Mouse (Mus musculus) heart, embryonic 13.5 days (tissue): ENCODE measurements at regions not wholly inside any gene's neighbourhood (a gene's known extent, or its start where the extent isn't known, plus 50 kb on each side); places are given as distances from the start of the nearest gene placed in this dataset.

Experiments used
- ATAC-seq: fragments of 200-750 bp; cut with Nextera tagmentation; 2 replicates; pipeline ENCODE4 v1.8.0; 2017; ENCODE audit warnings: moderate TSS enrichment; ENCODE audit not compliant: insufficient number of reproducible peaks, low FRiP score, low TSS enrichment; ENCODE audit errors: extremely low read depth
- H3K27ac ChIP-seq: fragments of 300-500 bp; sonication (generic); replicated peaks from 2 replicates; pipeline ENCODE4 v1.5.1; 2015; ENCODE audit warnings: moderate library complexity, mild to moderate bottlenecking, inconsistent platforms
- H3K27me3 ChIP-seq: fragments of 300-500 bp; sonication (generic); replicated peaks from 2 replicates; pipeline ENCODE4 v1.6.1; 2015; ENCODE audit warnings: mild to moderate bottlenecking, inconsistent platforms
- H3K36me3 ChIP-seq: fragments of 300-500 bp; sonication (generic); 2 replicates; pipeline ENCODE4 v1.6.1; 2015; ENCODE audit warnings: mild to moderate bottlenecking, inconsistent platforms
- H3K4me1 ChIP-seq: fragments of 300-500 bp; sonication (generic); 2 replicates; pipeline ENCODE4 v1.6.1; 2015; ENCODE audit warnings: inconsistent platforms
- H3K4me2 ChIP-seq: fragments of 300-500 bp; sonication (generic); 2 replicates; pipeline ENCODE4 v1.6.1; 2015; ENCODE audit warnings: inconsistent platforms, mild to moderate bottlenecking, moderate library complexity
- H3K4me3 ChIP-seq: fragments of 300-500 bp; sonication (generic); 2 replicates; pipeline ENCODE4 v1.5.1; 2015; ENCODE audit warnings: moderate library complexity, mild to moderate bottlenecking, inconsistent platforms
- H3K9ac ChIP-seq: fragments of 300-500 bp; sonication (generic); 2 replicates; pipeline ENCODE4 v1.6.1; 2015; ENCODE audit warnings: inconsistent platforms, mild to moderate bottlenecking, moderate library complexity
- H3K9me3 ChIP-seq: fragments of 300-500 bp; sonication (generic); 2 replicates; pipeline ENCODE4 v1.6.1; 2016; ENCODE audit warnings: inconsistent platforms
- WGBS: fragments of 180-500 bp; shearing (Covaris S2); methylation state at CpG from one replicate; pipeline ENCODE4 v1.1.7; 2015; ENCODE audit warnings: mixed read lengths; 5-methylcytosine and 5-hydroxymethylcytosine counted together

DNA sequence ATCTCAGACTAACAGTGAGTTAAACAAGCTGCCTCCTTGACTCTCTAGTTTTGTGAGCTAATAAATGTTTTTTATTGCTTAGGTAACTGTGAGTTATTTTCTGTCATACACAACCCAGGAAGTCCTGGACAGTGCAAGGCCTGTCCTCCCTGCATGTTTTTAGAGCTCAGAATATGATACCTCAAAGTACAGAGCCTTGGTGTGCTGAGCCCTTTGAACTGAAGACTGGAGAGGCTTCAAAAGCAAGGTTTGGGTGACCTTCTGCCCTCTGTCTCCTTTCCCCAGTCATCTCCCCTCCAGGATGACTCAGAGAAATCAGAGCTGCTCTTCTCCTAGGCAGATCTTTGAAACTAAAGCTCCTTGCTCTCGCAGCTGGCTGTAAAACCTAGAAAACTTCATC, 336.0 kb upstream of the Xrcc4 start:
- no peak overlapping the region for H3K4me2 ChIP-seq
- no peak overlapping the region for H3K9ac ChIP-seq
- H3K4me3 ChIP-seq: no peak overlapping the region
- H3K36me3 ChIP-seq: no peaks in the 10 kb centered on the region
- H3K27me3 ChIP-seq: no peaks in the 10 kb centered on the region
- no peak overlapping the region for H3K27ac ChIP-seq
- H3K9me3 ChIP-seq: no peaks in the 10 kb centered on the region
- WGBS: 61% methylated on average over 1 of the region's 1 CpGs
- no peak for ATAC-seq
- H3K4me1 ChIP-seq: no peaks in the 10 kb centered on the region

DNA sequence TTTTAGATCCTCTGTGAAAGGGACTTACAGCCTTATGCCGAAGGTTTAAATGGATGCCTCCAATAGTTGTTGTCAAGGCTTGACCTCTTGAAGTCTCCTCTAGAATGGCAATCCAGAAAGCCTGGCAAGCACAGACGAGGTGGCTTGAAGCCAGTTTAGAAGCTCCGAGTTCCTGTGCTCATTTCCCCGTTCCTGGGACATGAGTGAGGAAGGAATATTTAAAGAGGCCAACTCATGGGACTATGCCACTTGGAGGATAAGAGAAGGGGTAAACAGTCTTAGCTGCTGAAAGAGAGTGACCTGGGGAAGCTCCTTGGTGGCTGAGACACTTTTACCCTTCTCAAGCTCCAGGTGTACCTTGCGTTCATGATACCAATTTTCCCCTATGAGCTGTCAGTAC, 335.1 kb upstream of the Xrcc4 start:
- WGBS: 72% methylated on average over 5 of the region's 5 CpGs
- H3K36me3 ChIP-seq: no peaks in the 10 kb centered on the region
- H3K9me3 ChIP-seq: no peaks in the 10 kb centered on the region
- no peak overlapping the region for H3K4me3 ChIP-seq
- H3K27ac ChIP-seq: no peak overlapping the region
- ATAC-seq: no peak
- no peak overlapping the region for H3K4me2 ChIP-seq
- H3K4me1 ChIP-seq: no peaks in the 10 kb centered on the region
- H3K27me3 ChIP-seq: no peaks in the 10 kb centered on the region
- H3K9ac ChIP-seq: no peak overlapping the region

DNA sequence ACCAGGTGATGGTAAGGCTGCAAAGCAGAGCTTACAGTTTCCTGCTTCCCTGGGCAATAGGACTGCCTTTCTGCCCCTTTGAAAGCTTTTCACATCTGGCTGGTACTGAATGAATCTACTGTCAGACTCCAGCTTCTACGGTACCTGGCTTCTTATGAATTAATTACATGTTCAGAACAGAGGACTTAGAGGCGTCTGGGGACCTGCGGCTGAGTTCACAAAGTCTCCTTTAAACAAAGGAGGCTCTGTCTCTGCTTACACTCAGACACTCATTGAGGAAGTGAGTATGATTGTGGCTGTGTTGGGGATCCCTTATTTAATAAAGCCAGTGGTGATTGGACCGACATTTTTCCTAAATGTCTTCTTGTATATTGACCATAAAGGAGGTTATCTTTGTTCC, 331.6 kb upstream of the Xrcc4 start:
- WGBS: 58% methylated on average over 4 of the region's 4 CpGs
- Histone ChIP-seq H3K4me1 (peaks cover 3% of the 10 kb centered on the region), H3K4me3 (no peak overlapping the region), H3K9ac (no peak overlapping the region), H3K9me3 (no peaks in the 10 kb centered on the region), H3K36me3 (no peaks in the 10 kb centered on the region), H3K27ac (peak overlapping the region; percentile 24; the same call in 1 of the 2 replicates), H3K27me3 (no peaks in the 10 kb centered on the region), H3K4me2 (no peak overlapping the region)
- no peak for ATAC-seq

DNA sequence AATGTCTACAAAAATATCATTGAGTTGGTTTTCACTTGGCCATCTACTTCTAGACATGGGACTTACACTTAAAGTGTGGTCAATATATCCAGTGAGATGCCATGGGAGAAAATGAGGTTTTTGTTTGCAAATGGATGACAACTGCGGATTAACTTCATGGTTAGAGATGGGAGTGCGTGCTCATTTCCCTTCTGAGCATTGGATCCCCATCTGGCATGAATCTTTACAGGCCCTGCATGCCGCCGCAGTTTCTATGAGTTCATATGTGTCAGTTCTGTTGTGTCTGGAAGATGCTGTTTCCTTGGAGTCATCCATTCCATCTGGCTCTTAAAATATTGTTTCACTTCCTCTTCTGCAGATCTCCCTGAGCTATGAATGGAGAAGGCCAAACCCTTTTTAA, 315.0 kb upstream of the Xrcc4 start:
- no peak for ATAC-seq
- H3K9me3 ChIP-seq: no peaks in the 10 kb centered on the region

GRCm38 (mm10) chr13:90402061-90402460, 312.7 kb upstream of the Xrcc4 start:
- Histone ChIP-seq H3K4me3 (no peak overlapping the region), H3K36me3 (no peaks in the 10 kb centered on the region), H3K9ac (no peak overlapping the region), H3K27me3 (no peaks in the 10 kb centered on the region), H3K4me2 (no peak overlapping the region), H3K9me3 (no peaks in the 10 kb centered on the region), H3K4me1 (no peaks in the 10 kb centered on the region), H3K27ac (no peak overlapping the region)
- WGBS: 72% methylated on average over 1 of the region's 1 CpGs
- ATAC-seq: no peak

More for the DNA sequence above, 315.0 kb upstream of the Xrcc4 start:
- no peak overlapping the region for H3K9ac ChIP-seq
- no peaks in the 10 kb centered on the region for H3K4me1 ChIP-seq
- H3K27ac ChIP-seq: no peak overlapping the region
- H3K4me3 ChIP-seq: no peak overlapping the region
- H3K27me3 ChIP-seq: no peaks in the 10 kb centered on the region
- WGBS: 89% methylated on average over 4 of the region's 4 CpGs
- H3K4me2 ChIP-seq: no peak overlapping the region
- no peaks in the 10 kb centered on the region for H3K36me3 ChIP-seq

- Histone ChIP-seq H3K9me3 (no peaks in the 10 kb centered on the region), H3K9ac (no peak overlapping the region), H3K27ac (no peak overlapping the region), H3K4me2 (no peak overlapping the region), H3K4me3 (no peak overlapping the region), H3K27me3 (no peaks in the 10 kb centered on the region), H3K36me3 (no peaks in the 10 kb centered on the region), H3K4me1 (no peaks in the 10 kb centered on the region)
- no peak for ATAC-seq
- 78% methylated on average over 1 of the region's 1 CpGs for WGBS
Measured at GRCm38 (mm10) chr13:90401496-90401895, 312.1 kb upstream of the Xrcc4 start.

GRCm38 (mm10) chr13:90395274-90396023, 306.0 kb upstream of the Xrcc4 start:
- no peaks in the 10 kb centered on the region for H3K27me3 ChIP-seq
- H3K27ac ChIP-seq: no peak overlapping the region; the same call in 1 of the 2 replicates
- H3K36me3 ChIP-seq: no peaks in the 10 kb centered on the region
- H3K9me3 ChIP-seq: no peaks in the 10 kb centered on the region
- WGBS: 72% methylated on average over 8 of the region's 8 CpGs
- no peak overlapping the region for H3K4me2 ChIP-seq
- no peak overlapping the region for H3K4me3 ChIP-seq
- no peaks in the 10 kb centered on the region for H3K4me1 ChIP-seq
- ATAC-seq: no peak
- H3K9ac ChIP-seq: no peak overlapping the region

DNA sequence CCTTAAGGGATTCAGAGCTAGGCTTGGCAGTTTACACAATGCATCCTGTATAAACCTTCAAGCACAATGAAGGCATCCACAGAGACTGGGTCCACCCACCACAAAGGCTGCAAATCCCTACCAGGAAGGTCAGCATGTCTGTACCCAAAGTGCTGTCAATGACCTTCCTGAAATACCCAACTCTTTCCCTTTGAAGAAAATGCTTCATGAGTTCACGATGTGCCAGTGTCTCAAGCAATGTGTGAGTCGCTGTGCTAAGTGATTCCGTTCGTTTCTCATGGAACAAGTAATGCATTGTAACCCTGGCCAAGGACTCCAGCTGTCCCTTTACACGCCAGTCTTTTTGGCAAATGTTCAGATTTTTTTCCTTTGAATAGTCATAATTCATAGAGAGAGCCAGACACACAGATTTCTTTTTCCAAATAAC, 305.4 kb upstream of the Xrcc4 start:
- no peaks in the 10 kb centered on the region for H3K36me3 ChIP-seq
- H3K4me1 ChIP-seq: 0 out of 2 replicates have a peak, but pooled peaks cover 3% of the 10 kb centered on the region
- H3K4me2 ChIP-seq: no peak overlapping the region
- WGBS: 61% methylated on average over 5 of the region's 5 CpGs
- H3K9ac ChIP-seq: no peak overlapping the region
- ATAC-seq: no peak
- H3K27me3 ChIP-seq: no peaks in the 10 kb centered on the region
- H3K4me3 ChIP-seq: no peak overlapping the region
- no peak overlapping the region; the same call in 1 of the 2 replicates for H3K27ac ChIP-seq
- H3K9me3 ChIP-seq: no peaks in the 10 kb centered on the region

- ATAC-seq: no peak
- Histone ChIP-seq H3K27me3 (no peaks in the 10 kb centered on the region), H3K4me3 (no peak overlapping the region), H3K36me3 (no peaks in the 10 kb centered on the region), H3K4me1 (0 out of 2 replicates have a peak, but pooled peaks cover 7% of the 10 kb centered on the region), H3K9me3 (no peaks in the 10 kb centered on the region), H3K4me2 (no peak overlapping the region), H3K27ac (no peak overlapping the region), H3K9ac (no peak overlapping the region)
Measured at GRCm38 (mm10) chr13:90392415-90392814, 303.0 kb upstream of the Xrcc4 start.

DNA sequence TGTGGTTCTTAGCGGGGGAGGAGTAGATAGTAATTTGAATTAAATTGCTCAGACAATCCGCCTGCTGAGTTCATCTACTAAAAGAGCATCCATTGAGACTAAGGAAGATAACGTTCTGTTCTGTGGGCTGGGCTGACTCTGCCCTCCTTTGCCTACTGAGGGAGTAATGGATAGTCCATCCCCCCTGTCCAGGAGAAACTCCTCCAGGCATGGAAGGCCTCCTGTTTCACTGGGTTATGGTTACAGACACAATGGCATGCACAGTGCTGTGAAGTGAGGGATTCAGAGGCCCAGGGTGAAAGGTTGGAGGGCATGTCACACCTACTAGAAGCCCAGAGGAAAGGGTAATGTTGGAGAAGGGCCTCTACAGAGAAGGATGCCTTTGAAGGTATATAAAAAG, 287.2 kb upstream of the Xrcc4 start:
- no peak overlapping the region for H3K27ac ChIP-seq
- no peaks in the 10 kb centered on the region for H3K27me3 ChIP-seq
- ATAC-seq: no peak
- H3K4me2 ChIP-seq: no peak overlapping the region
- no peak overlapping the region for H3K4me3 ChIP-seq
- H3K9ac ChIP-seq: no peak overlapping the region
- H3K36me3 ChIP-seq: no peaks in the 10 kb centered on the region
- H3K9me3 ChIP-seq: no peaks in the 10 kb centered on the region
- H3K4me1 ChIP-seq: no peaks in the 10 kb centered on the region
- WGBS: 66% methylated on average over 3 of the region's 3 CpGs

DNA sequence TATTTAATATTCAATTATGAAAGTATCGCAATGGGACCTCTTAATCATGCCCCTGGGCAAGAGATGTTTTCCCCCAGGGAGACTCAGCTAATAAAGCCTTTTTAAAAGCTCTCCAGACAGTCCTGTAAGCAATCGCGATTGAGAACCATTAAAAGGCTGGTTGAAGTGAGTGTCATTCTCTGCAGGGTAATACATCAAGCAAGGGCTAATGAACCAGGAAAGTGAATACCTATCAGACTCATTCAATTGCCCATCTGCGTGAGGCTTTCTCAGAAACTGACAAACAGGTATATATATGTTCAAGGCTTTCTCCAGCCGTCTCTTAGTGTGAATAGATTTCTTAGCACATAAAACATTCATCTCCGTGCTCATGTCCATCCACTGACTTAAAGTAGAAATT, 286.8 kb upstream of the Xrcc4 start:
- Histone ChIP-seq H3K27me3 (no peaks in the 10 kb centered on the region), H3K27ac (no peak overlapping the region), H3K4me3 (no peak overlapping the region), H3K4me2 (no peak overlapping the region), H3K4me1 (no peaks in the 10 kb centered on the region), H3K36me3 (no peaks in the 10 kb centered on the region), H3K9me3 (no peaks in the 10 kb centered on the region), H3K9ac (no peak overlapping the region)
- ATAC-seq: no peak
- WGBS: 81% methylated on average over 6 of the region's 6 CpGs

GRCm38 (mm10) chr13:90371415-90372150, 282.2 kb upstream of the Xrcc4 start:
- WGBS: 72% methylated on average over 4 of the region's 4 CpGs

More at GRCm38 (mm10) chr13:90371415-90372150, 282.2 kb upstream of the Xrcc4 start:
- H3K9ac ChIP-seq: no peak overlapping the region
- no peak overlapping the region for H3K4me2 ChIP-seq
- no peak overlapping the region for H3K4me3 ChIP-seq
- H3K36me3 ChIP-seq: no peaks in the 10 kb centered on the region
- H3K27ac ChIP-seq: no peak overlapping the region
- no peak for ATAC-seq
- H3K9me3 ChIP-seq: peaks cover 3% of the 10 kb centered on the region; the same call in 1 of the 2 replicates
- no peaks in the 10 kb centered on the region for H3K27me3 ChIP-seq
- no peaks in the 10 kb centered on the region for H3K4me1 ChIP-seq
